Mouse (Mus musculus) kidney, postnatal 10 days (tissue): ENCODE data around the gene Mtf1.

ENCODE experiments used
- DNase-seq: peaks from one replicate; pipeline ENCODE4 v3.0.0; 2021; ENCODE audit warnings: mixed read lengths

The Mtf1 gene

DNA sequence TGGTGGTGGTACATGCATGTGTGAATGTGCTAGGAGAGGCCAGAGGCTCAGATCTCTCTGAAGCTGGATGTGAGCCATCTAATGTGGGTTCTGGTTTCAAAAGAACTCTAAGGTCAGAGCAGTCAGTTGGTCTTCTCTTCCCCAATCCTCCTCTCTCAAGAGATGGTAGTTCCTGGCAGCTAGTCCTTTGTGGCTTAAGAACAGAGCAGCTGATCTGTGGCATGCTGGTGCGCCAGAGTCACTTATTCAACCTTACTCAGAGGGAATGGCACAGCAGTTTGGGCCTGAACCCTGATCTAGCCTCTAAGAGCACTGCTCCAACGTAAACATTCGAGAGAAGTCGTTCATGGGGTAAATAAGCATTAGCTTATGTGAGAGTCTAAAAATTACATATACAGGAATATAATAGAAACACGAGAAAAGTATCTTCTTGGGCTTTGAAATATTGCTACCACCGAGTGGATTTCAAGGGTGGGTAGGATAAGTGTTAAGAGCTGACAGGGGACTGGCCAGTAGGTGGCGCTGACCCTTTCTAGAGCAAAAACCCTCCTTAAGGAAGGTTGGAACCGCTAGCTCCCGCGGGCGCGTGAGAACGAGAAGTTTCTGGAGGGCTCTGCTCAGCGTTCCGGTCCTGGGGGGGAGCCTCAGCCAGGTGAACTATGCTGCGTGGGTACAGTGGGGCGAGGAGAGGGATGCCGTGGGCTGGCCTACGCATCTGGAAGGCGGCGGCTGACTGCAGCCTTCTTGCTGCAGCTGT lies at the start of gene Mtf1:
Gene Mtf1 (plus strand): TSS at position 553 of the 757 bp plus-strand sequence.
- peak; percentile 95 for DNase-seq

DNA sequence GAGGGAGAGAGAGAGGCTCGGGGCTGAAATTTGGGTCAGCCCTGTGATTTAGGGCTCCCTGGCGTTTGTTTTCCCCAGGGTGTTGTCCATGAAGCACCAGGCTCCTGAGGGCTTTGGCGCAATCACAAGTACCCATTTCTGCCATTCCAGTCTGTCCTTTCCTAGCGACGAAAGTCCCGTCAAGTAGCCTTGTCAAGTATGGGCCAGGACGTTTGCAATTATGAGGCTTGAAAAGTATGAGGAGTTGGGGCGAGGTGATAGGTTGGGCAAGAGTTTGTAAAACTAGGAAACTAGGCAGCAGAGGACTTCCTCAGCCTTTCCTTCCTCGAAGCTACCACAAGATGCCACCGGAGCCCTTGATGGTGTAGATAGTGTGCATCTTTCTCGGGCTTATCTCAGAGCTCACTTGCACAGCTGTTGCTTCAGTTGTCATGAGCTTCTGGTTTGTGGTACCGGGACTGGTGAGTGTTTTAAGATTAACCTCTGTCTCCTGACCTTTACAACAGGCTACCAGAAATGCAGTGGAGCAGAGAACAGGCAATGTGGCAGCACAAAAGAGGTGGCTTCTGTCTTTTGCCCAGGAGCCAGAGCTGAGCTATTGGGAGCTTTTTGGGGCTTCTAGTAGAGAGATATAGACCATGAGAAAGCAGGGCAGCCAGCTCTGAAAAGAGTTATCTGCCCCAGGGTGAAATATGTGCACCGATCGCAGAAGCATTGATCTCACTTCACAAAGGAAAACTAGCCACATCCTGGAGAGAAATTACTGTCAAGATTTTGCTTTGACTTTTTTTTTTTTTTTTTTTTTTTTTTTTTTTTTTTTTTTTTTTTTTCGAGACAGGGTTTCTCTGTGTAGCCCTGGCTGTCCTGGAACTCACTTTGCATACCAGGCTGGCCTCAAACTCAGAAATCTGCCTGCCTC lies 49.4 kb upstream of the Mtf1 start:
- DNase-seq, result no peak

DNA sequence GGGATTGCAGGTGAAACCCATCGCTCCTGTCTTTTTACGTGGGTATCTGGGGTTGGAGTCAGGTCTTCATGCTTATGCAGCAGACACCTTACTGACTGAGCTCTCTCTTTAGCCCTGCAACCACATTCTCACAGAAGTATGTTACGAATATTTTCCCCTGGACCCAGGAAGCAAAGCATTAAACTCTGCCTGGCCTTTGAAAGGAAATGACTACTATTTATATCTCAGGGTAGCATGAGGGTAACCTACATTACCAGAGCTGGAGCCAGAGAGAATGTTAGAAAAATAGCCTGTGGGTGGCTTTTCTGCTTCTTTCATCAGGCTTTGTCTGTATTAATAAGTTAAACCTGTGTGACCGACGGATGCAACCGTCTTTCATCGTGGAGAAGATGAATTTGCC lies 46.4 kb upstream of the Mtf1 start:
- DNase-seq, result no peak

DNA sequence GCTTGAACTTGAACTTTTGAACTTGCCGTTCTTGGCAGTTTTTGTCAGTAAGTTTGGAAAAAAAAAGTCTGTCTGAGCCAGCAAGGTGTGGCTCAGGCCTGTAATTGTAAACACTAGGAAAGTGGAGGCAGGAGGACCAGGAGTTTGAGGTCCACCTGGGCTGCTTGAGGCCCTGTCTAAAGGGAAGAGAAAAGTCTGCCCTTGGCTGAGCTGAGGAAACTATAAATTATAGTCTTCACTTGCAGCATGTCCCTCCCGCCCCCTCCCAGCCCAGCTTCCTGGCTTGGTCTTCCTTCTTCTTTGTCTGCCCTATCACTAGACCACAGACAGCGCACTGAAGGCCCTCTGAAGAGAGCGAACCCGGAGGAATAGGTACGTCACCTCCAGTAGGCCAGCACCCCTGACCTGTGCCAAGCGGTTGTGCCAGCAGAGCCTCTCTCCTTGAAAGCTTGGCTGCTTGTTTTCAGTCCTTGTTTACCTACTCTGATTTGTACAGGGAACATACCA lies 42.5 kb upstream of the Mtf1 start:
- peak; percentile 67 for DNase-seq

DNA sequence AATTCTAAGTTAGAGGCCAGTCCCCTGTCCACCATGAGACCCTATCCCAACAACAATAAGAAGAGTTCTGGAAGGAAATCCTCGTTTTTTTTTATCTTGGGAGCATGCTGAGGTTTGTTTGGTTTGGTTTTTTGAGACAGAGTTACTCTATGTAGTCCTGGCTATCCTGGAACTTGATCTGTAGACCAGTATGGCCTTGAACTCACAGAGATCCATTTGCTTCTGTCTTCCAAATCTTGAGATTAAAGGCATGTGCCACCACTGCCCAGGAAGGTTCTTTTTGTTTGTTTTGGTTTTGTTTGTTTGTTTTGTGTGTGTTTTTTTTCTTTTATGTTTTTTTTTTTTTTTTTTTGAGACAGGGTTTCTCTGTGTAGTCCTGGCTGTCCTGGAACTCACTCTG lies 40.7 kb upstream of the Mtf1 start:
- DNase-seq, result no peak

DNA sequence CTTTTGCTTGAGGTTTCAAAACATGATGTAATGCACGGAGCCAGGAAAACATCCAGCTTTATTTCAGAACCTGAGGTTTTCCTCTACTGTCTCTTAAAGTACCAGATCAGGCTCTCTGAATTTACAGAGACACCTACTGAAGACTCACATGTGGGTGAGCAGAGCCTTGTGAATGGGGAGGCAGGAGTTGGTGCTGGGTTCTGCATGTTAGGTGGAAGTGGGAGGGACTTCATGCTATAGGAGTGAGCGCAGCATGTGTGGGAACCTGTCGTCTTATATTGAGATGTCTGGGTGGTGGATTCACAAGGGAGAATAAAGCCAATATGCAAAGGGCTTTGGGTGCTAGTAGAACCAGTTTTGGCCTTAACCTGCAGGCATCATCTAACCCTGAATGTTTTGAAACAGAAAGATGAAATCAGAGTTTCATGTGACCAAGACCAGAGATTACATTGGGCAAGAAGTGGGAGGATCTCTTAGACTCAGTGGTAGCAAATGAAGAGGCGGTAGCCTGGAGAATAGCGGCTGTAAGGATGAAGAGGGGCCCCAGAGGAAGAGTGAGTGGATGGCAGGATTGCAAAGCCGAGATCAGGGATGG lies 38.9 kb upstream of the Mtf1 start:
- no peak for DNase-seq

DNA sequence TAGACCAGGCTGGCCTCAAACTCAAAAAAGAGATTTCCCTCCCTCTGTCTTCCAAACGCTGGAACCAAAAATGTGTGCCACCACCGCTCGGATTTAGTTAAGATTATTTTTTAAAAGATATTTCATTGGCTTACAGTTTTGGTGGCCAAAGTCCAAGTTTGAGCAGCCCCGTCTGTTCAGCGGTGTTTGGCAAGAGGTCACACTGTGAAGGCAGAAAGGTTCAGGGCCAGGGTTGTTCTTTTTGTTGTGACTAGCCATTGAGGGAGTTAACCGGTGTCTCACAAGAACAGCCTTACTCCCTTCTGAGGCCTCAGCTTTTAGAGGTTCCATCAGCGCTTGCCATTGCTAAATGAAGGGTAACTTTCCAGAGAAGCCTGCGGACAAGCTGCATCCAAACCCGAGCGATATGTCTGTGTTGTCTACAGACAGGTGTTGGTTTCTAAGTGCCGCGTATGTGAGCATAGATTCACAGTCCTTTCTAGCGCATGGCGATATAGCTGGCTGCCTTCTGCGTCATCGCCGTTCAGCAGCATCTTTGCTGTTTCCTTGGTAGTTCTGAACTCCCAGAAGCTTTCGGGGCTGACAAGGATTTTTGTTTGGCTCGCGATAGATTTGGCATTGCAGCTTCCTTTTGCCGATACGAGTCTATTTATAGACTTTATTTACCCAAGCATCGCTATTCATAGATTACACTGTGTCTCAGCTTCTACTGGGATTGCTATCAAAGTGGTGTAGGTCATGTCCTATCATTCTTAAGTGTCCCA lies 35.9 kb upstream of the Mtf1 start:
- DNase-seq, result no peak

DNA sequence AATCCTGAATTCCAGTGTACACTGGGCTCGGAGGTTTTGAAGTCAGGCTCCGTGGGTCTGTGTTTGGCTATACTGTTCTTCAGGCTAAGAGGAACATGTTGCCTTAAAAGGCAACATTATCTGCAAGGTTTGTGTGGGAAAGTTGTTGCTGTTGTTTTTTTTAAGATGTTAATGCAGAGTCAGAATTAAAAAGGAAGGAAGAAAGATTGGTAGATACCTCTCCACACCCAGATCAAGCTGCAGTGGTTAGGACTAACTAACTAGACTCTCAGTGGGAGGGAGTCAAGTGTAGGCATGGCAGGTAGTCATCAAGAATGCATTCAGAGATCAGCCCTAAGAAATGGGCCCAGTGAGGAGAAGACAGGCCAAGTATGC lies 35.4 kb upstream of the Mtf1 start:
- no peak for DNase-seq

DNA sequence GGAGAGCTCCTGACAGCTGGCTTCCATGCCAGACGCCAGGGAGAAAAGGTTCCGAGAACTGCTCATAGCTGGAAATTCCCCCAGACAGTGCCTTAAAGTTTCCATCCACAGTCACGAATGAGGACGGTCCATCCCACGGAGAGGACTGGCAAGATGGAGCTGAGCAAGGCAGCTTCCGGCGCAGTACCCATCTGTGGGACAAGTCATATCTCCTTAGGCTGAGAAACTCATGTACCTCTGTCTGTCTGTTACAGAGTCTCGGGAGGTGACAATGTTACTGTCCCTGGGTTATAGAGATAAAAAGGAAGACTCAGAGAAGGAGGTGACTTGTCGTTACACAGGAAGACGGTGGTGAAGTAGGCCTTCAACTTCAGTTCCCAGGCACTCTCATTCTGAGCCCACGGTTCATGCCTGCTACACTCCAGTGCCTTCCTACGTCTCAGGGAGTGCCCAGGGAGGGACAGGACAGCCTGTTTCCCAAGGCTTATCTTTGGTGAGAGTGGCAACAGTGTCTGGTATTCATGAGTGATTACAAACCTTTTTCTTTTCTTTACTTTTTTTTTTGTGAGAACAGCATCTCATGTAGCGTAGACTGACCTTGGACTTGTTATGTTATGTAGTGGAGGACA lies 32.8 kb upstream of the Mtf1 start:
- DNase-seq, result no peak

DNA sequence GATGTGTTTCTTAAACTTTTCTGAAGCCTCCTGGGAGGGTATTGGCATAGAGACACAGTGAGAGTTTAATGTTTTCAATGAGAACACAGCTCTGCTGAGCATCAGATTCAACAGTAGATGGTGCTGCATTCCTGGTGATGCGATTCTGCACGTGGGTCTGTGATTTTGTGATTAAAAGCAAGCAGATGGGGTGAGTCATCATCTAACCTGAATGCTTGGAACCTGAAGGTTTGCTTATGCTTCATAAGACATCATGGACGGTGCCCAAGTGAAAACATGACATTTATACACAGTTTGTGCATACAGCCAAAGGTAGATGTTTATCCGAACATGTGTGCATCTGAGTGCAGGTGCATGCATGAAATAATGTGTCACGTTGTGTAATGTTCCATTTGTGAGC lies 31.3 kb upstream of the Mtf1 start:
- no peak for DNase-seq

DNA sequence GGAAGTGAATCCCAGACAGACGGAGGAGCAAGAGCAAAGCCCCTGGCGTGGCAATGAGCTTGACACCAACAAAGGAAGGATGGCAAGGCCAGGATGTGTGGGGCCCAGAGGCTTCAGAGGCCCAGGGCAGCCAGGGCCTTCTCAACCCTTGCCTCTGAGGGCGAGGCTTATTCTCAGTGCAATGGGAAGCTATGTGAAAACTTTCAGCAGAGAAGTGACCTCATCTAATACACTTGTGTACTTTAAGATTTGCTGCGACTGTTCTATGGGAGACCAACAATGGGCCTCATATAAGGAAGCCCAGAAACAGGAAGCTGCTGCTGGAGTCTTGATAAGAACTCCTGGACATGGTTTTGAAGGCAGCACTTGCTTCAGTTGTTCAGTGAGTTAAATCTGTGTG lies 29.8 kb upstream of the Mtf1 start:
- no peak for DNase-seq

DNA sequence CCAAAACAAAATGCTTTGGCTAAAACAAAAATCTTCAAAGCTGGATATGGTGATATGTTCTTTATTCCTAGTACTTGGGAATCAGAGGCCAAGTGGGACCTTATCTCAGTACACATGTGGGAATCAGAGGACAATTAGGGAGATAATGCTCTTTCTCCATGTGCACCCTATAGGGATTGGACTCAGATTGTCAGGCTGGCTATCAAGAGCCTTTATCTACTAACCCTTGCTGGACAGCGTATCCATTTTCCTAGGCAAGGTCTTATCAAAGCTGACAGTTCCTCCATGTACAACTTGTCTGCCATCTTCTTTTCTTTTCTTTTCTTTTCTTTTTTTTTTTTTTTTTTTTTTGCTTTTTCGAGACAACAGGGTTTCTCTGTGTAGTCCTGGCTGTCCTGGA lies 28.5 kb upstream of the Mtf1 start:
- no peak for DNase-seq

DNA sequence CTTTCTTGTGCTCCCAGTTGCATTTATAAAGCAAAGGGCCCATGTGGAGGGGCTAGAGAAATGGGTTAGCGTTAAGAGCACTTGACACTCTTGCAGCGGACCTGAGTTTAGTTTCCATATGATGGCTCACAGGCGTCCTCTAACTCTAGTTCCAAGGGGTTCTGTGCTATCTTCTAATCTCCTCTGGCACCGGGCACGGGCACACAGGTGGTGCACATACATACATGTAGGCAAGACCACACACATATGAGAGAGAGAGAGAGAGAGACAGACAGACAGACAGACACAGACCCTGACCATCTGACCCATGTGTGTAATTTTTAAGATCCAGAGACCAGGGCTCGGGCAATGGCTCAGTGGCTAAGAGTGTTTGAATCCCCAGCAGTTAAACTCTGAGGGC lies 27.9 kb upstream of the Mtf1 start:
- DNase-seq, result no peak

DNA sequence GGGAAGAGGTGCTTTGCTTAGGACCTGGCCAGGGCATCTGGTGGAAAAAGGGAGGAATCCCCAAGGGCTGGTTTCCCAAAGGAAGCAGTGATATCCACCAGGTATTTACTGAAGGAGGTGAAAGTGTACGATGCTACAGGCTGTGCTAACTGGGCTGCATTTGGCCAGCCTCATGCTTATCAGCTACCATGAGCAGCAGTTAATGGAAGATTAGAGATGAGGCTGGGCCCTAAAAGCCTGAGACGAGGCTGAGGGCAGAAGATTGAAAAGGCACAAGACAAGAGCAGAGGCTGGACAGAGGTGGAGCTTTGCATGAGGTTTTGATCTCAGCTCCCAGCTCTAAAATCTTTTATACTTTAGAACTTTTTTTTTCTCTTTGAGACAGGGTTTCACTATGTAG lies 27.5 kb upstream of the Mtf1 start:
- DNase-seq, result no peak

DNA sequence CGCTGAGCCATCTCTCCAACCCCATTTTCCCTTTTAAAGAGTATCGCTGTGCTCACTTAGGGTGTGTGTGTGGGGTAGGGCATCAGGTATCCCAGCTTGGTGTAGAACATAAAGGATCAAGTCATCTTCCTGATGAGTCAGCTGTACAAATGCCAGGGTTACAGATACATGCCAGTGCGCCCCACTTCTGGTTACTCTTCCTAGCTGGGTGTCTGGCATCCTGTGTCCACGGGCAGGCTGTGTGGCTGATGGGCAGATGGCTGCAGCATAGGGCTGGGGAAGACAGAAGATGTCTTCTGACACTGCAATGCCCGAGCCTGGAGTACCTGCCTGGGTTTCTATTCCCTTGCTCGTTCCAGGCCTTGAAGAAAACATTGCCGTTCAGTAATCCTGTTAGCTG lies 20.5 kb upstream of the Mtf1 start:
- no peak for DNase-seq

DNA sequence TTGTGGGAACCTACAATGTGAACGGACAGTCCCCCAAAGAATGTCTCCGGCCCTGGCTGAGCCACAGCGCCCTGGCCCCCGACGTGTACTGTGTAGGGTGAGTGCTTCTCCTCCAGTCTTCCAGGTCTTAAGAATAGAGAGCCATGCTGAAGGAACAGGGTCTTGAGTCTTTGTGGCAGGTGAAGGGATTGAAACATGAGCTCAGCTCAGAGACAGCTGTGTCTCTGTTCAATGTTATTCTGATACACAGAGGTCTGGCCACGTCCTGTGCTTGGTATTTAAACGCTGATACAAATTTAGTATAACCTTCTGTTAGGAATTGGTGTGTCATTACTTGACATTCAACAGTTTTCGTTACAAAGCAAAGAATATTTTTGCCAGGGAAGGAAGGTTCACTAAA lies 19.5 kb upstream of the Mtf1 start:
- DNase-seq, result no peak

DNA sequence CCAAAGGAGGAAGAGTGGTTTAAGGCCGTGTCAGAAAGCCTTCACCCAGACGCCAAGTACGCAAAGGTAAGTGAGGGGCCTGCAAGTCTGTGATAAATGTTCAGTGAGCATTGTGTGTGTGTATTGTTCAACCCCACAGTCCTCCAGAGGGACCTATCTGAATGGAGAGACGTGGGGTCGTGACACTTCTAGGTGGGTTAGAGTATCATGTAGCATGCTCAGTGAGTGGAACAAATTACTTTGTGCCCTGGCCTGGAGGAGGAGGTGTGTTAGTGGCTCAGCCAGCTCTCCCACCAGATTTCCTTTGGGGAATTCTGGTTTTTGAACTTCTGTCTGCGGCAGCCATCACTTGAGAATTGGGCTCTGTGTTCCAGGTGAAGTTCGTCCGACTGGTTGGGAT lies 18.0 kb upstream of the Mtf1 start:
- DNase-seq, result no peak

DNA sequence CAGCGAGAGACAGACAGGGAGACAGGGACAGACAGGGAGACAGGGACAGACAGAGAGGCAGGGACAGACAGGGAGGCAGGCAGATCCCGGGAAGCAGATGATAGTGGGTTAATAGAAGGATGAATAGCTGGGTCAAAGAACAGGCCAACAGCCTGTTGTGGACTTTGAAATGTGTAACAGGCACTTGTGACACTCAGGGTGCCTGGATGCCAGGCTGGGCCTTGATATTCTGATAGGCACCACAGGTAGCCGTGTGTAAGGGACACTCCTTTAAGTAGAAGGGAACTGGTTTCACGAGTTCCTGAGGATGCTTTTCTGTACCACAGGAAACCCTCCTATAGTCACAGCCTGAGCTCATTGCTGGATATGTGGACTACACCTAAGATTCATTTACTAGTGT lies 11.9 kb upstream of the Mtf1 start:
- no peak for DNase-seq

DNA sequence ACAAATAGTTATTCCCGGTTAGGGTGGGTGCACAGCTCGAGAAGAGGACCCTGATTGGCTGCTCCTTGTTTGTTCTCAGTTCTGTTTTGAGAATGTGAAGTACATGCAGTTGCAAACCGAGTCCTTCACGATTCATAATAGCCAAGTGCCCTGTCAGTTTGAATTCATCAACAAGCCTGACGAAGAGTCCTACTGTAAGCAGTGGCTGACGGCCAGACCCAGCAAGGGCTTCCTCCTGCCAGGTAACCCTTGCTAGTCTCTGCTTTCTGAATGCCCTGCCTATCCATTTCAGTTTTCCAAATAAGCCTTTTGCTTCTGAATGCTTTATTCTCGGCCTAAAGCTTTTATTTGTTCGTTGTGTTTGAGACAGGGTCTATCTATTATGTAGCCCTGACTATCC lies 9.8 kb upstream of the Mtf1 start:
- DNase-seq, result no peak

DNA sequence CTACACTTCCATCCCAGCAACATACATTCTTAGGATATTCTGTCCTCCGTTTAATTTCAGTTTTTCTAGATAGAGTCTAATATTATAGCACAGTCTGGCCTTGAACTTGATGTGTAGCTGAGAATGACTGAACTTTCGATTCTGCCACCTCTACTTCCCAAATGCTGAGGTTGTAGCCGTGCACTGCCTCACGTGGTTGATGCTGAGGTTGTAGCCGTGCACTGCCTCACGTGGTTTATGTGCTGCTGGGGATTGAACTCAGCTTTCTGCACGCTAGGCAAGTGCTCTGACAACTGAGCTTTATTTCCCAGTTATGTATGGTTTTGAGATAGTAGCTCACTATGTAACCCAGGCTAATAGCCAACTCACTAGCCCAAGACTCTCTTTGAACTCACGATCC lies 5.8 kb upstream of the Mtf1 start:
- no peak for DNase-seq

DNA sequence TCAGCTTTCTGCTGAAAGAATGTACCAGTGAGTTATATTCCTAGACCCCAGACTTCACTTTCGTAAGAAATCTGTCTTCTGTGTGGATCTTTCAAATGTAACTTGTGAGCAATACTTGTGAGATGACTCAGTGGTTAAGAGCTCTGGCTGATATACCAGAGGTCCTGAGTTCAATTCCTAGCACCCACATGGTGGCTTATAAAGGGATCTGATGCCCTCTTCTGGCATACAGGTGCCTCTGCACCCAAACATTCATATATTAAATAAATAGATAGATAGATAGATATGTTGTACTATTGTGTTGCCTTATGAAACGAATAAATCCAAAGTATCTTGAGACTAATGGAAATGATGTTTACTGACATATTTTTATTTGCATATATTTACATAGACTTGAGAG lies 5.0 kb upstream of the Mtf1 start:
- no peak for DNase-seq
